In genomic region chr11:9048011-9048702, GRCm38 (mm10) we compare ENCODE assay signal across 8 mouse cellular contexts. TPM values are rescaled to one million over a fixed set of nuclear protein-coding genes. Genes with fewer than 3 reads are reported as not detected.
A peak's percentile ranks its signal among the peaks of the same experiment; 100 is the strongest.
DNase-seq lines count a peak whose midpoint lies in the region; ATAC-seq and TF ChIP-seq lines count a peak whose summit lies in the region.

Gm11992 (plus strand) TSS chr11:9048594.

- peaks cover 3% of the 10 kb centered on the region for H3K4me1 ChIP-seq in ES-Bruce4 (ENCODE audit: control insufficient read depth, insufficient read depth, low read length)
- H3K4me1 ChIP-seq in forebrain, embryonic 13.5 days: peaks cover 6% of the 10 kb centered on the region
- H3K4me1 ChIP-seq in heart, postnatal 0 days (ENCODE audit: control insufficient read depth, insufficient read depth): peaks cover 18% of the 10 kb centered on the region
- H3K4me1 ChIP-seq in liver, embryonic 15.5 days (replicated peaks): peaks cover 10% of the 10 kb centered on the region
- H3K4me1 ChIP-seq in neural tube, embryonic 11.5 days (ENCODE audit: control insufficient read depth, insufficient read depth, low read length): 0 out of 2 replicates have a peak, but pooled peaks cover 3% of the 10 kb centered on the region
- no peaks in the 10 kb centered on the region for H3K4me1 ChIP-seq in stomach, embryonic 16.5 days (ENCODE audit: control insufficient read depth, insufficient read depth, low read length)

- no peak for TF ChIP-seq EP300 in ES-Bruce4 (IDR thresholded peaks at IDR 0.05; ENCODE audit: insufficient read depth, low read depth, low read length)
- TF ChIP-seq EP300 in heart, postnatal 0 days (IDR thresholded peaks at IDR 0.05; ENCODE audit: low read depth): no peak

- 5% methylated on average over 21 of the region's 21 CpGs for WGBS in forebrain, embryonic 13.5 days
- WGBS in heart, postnatal 0 days: 3% methylated on average over 21 of the region's 21 CpGs
- 3% methylated on average over 21 of the region's 21 CpGs for WGBS in liver, embryonic 15.5 days (ENCODE audit: insufficient replicate concordance)
- WGBS in neural tube, embryonic 11.5 days: 5% methylated on average over 21 of the region's 21 CpGs
- WGBS in stomach, embryonic 16.5 days: 4% methylated on average over 21 of the region's 21 CpGs

- H3K9me3 ChIP-seq in ES-Bruce4 (replicated peaks; ENCODE audit: control insufficient read depth, insufficient read depth, low read length, poor library complexity, severe bottlenecking): no peaks in the 10 kb centered on the region
- H3K9me3 ChIP-seq in forebrain, embryonic 13.5 days (replicated peaks): no peaks in the 10 kb centered on the region
- no peaks in the 10 kb centered on the region for H3K9me3 ChIP-seq in heart, postnatal 0 days (replicated peaks; ENCODE audit: control insufficient read depth, low read length)
- H3K9me3 ChIP-seq in liver, embryonic 15.5 days (replicated peaks): no peaks in the 10 kb centered on the region
- H3K9me3 ChIP-seq in neural tube, embryonic 11.5 days (ENCODE audit: control insufficient read depth, low read length): no peaks in the 10 kb centered on the region
- H3K9me3 ChIP-seq in stomach, embryonic 16.5 days (replicated peaks; ENCODE audit: control insufficient read depth, low read length): no peaks in the 10 kb centered on the region

- no peak for TF ChIP-seq CTCF in ES-Bruce4 (IDR thresholded peaks at IDR 0.05; ENCODE audit: low read depth, low read length)
- no peak for TF ChIP-seq CTCF in heart, postnatal 0 days (IDR thresholded peaks at IDR 0.05; ENCODE audit: low read depth)

- H3K4me3 ChIP-seq in ES-Bruce4 (ENCODE audit: low read depth, low read length): peak within 1 kb of the TSS; percentile 68
- peak within 1 kb of the TSS; percentile 45 for H3K4me3 ChIP-seq in forebrain, embryonic 13.5 days
- H3K4me3 ChIP-seq in heart, postnatal 0 days (ENCODE audit: low read depth, low read length): peak within 1 kb of the TSS; percentile 54
- peak within 1 kb of the TSS; percentile 51 for H3K4me3 ChIP-seq in liver, embryonic 15.5 days (replicated peaks)
- H3K4me3 ChIP-seq in neural tube, embryonic 11.5 days (ENCODE audit: low read depth, low read length): peak within 1 kb of the TSS; percentile 51
- H3K4me3 ChIP-seq in stomach, embryonic 16.5 days (replicated peaks; ENCODE audit: low read length): peak within 1 kb of the TSS; percentile 60

- no peaks in the 10 kb centered on the region for H3K36me3 ChIP-seq in ES-Bruce4 (ENCODE audit: control insufficient read depth, insufficient read depth, low read length, poor library complexity, severe bottlenecking)
- H3K36me3 ChIP-seq in forebrain, embryonic 13.5 days (ENCODE audit: poor library complexity, severe bottlenecking): no peaks in the 10 kb centered on the region
- no peaks in the 10 kb centered on the region for H3K36me3 ChIP-seq in heart, postnatal 0 days (replicated peaks; ENCODE audit: control insufficient read depth, insufficient read depth, low read length)
- no peaks in the 10 kb centered on the region for H3K36me3 ChIP-seq in liver, embryonic 15.5 days (replicated peaks)
- H3K36me3 ChIP-seq in neural tube, embryonic 11.5 days (ENCODE audit: control insufficient read depth, insufficient read depth, low read length): no peaks in the 10 kb centered on the region
- H3K36me3 ChIP-seq in stomach, embryonic 16.5 days (ENCODE audit: control insufficient read depth, insufficient read depth, low read length): no peaks in the 10 kb centered on the region

- H3K27me3 ChIP-seq in ES-Bruce4 (ENCODE audit: control insufficient read depth, insufficient read depth, low read length, poor library complexity, severe bottlenecking): no peaks in the 10 kb centered on the region
- H3K27me3 ChIP-seq in forebrain, embryonic 13.5 days: peaks cover 21% of the 10 kb centered on the region
- H3K27me3 ChIP-seq in heart, postnatal 0 days (ENCODE audit: control insufficient read depth, insufficient read depth, low read length): no peaks in the 10 kb centered on the region
- peaks cover 20% of the 10 kb centered on the region for H3K27me3 ChIP-seq in liver, embryonic 15.5 days
- peaks cover 7% of the 10 kb centered on the region for H3K27me3 ChIP-seq in neural tube, embryonic 11.5 days (ENCODE audit: control insufficient read depth, insufficient read depth, low read length)
- H3K27me3 ChIP-seq in stomach, embryonic 16.5 days (ENCODE audit: control insufficient read depth, insufficient read depth, low read length): no peaks in the 10 kb centered on the region

- no peak within 1 kb of the TSS for H3K27ac ChIP-seq in ES-Bruce4 (ENCODE audit: insufficient read depth, low read length)
- H3K27ac ChIP-seq in forebrain, embryonic 13.5 days: no peak within 1 kb of the TSS
- peak within 1 kb of the TSS; percentile 88 for H3K27ac ChIP-seq in heart, postnatal 0 days (ENCODE audit: low read depth)
- H3K27ac ChIP-seq in liver, embryonic 15.5 days (replicated peaks): no peak within 1 kb of the TSS
- H3K27ac ChIP-seq in neural tube, embryonic 11.5 days (ENCODE audit: low read depth, low read length): no peak within 1 kb of the TSS
- H3K27ac ChIP-seq in stomach, embryonic 16.5 days (ENCODE audit: low read length): no peak within 1 kb of the TSS

- peak within 1 kb of the TSS; percentile 93 for H3K4me2 ChIP-seq in forebrain, embryonic 13.5 days
- peak within 1 kb of the TSS; percentile 80 for H3K4me2 ChIP-seq in heart, postnatal 0 days (ENCODE audit: low read depth, low read length)
- H3K4me2 ChIP-seq in liver, embryonic 15.5 days: peak within 1 kb of the TSS; percentile 79
- H3K4me2 ChIP-seq in neural tube, embryonic 11.5 days (ENCODE audit: low read depth): peak within 1 kb of the TSS; percentile 96
- peak within 1 kb of the TSS; percentile 78 for H3K4me2 ChIP-seq in stomach, embryonic 16.5 days (ENCODE audit: low read depth, low read length)

- ATAC-seq in forebrain, embryonic 13.5 days: peak; percentile 100
- ATAC-seq in heart, postnatal 0 days (ENCODE audit: insufficient read depth, low read depth): peak; percentile 97
- ATAC-seq in liver, embryonic 15.5 days (ENCODE audit: insufficient read depth): peak; percentile 95
- ATAC-seq in neural tube, embryonic 11.5 days (ENCODE audit: insufficient read depth, low FRiP score, low TSS enrichment): peak; percentile 100
- peak; percentile 99 for ATAC-seq in stomach, embryonic 16.5 days (ENCODE audit: insufficient read depth, low FRiP score)

- peak; percentile 22 for DNase-seq in cerebellum, adult 11 months
- peak; percentile 91 for DNase-seq in heart, postnatal 0 days (ENCODE audit: low spot score)
- DNase-seq in kidney, postnatal 4 days: peak; percentile 91 to 94
- DNase-seq in neural tube, embryonic 11.5 days (ENCODE audit: low spot score): peak; percentile 92

- peak within 1 kb of the TSS; percentile 28; the same call in 1 of the 2 replicates for H3K9ac ChIP-seq in ES-Bruce4 (ENCODE audit: low read depth, poor library complexity, severe bottlenecking)
- H3K9ac ChIP-seq in forebrain, embryonic 13.5 days: peak within 1 kb of the TSS; percentile 55
- peak within 1 kb of the TSS; percentile 1; the same call in 1 of the 2 replicates for H3K9ac ChIP-seq in heart, postnatal 0 days (replicated peaks; ENCODE audit: low read depth, low read length)
- no peak within 1 kb of the TSS for H3K9ac ChIP-seq in liver, embryonic 15.5 days
- H3K9ac ChIP-seq in neural tube, embryonic 11.5 days (ENCODE audit: low read length): peak within 1 kb of the TSS; percentile 44
- H3K9ac ChIP-seq in stomach, embryonic 16.5 days (ENCODE audit: low read length): peak within 1 kb of the TSS; percentile 36

- TF ChIP-seq POLR2A in ES-Bruce4 (IDR thresholded peaks at IDR 0.05; ENCODE audit: insufficient read depth, low read length): no peak

RNA-seq across cellular contexts. Expression of gene Gm11992, which starts in this region (rescaled TPM):
- polyA plus RNA-seq in ES-Bruce4 (2011; ENCODE audit: insufficient read depth, insufficient read length, low read depth, missing spikeins): 0.33 and 0.55 TPM in 2 replicates
- polyA plus RNA-seq in forebrain, embryonic 13.5 days (2015; fragmentation: Nextera tagmentation; extraction: Ambion mirVana): 0.75 and 0.93 TPM in 2 replicates
- 11.3 and 12.3 TPM in 2 replicates for total RNA-seq in heart, postnatal 0 days (2014; rRNA removed; ENCODE audit: low replicate concordance)
- polyA plus RNA-seq in heart, postnatal 0 days (2015; fragmentation: Nextera tagmentation; extraction: Ambion mirVana): 6.5 and 7.7 TPM in 2 replicates
- polyA plus RNA-seq in liver, embryonic 15.5 days (2015; fragmentation: Nextera tagmentation; extraction: Ambion mirVana): 0.03 and 0.05 TPM in 2 replicates
- polyA plus RNA-seq in neural tube, embryonic 11.5 days (2014; fragmentation: Nextera tagmentation; extraction: Ambion mirVana): 0.38 and 0.46 TPM in 2 replicates
- 1.4 and 2.4 TPM in 2 replicates for polyA plus RNA-seq in stomach, embryonic 16.5 days (2015; fragmentation: Nextera tagmentation; extraction: Ambion mirVana)

Comparison
In these comparisons a context has a peak if more than half of its experiments do, and no peak if none do; other contexts are left out.
1. Peak in ATAC-seq, H3K4me3 ChIP-seq, H3K9ac ChIP-seq and H3K4me2 ChIP-seq in forebrain, embryonic 13.5 days; RNA of the gene not detected or under 1 TPM.
2. Peak in ATAC-seq, H3K4me3 ChIP-seq and H3K4me2 ChIP-seq in liver, embryonic 15.5 days; RNA of the gene not detected or under 1 TPM.
3. Peak in DNase-seq, ATAC-seq, H3K4me3 ChIP-seq, H3K9ac ChIP-seq and H3K4me2 ChIP-seq in neural tube, embryonic 11.5 days; RNA of the gene not detected or under 1 TPM.
4. DNase-seq: peak in every context shown above with its lines; median percentile 92 in kidney, postnatal 4 days; 92 in neural tube, embryonic 11.5 days; 91 in heart, postnatal 0 days; 22 in cerebellum, adult 11 months.